Mouse (Mus musculus) kidney, adult 11 months (tissue): ENCODE data around the gene Gramd4.

Experiments used
- DNase-seq: peaks from one replicate; pipeline ENCODE4 v3.0.0; 2022

Gene Gramd4

DNA sequence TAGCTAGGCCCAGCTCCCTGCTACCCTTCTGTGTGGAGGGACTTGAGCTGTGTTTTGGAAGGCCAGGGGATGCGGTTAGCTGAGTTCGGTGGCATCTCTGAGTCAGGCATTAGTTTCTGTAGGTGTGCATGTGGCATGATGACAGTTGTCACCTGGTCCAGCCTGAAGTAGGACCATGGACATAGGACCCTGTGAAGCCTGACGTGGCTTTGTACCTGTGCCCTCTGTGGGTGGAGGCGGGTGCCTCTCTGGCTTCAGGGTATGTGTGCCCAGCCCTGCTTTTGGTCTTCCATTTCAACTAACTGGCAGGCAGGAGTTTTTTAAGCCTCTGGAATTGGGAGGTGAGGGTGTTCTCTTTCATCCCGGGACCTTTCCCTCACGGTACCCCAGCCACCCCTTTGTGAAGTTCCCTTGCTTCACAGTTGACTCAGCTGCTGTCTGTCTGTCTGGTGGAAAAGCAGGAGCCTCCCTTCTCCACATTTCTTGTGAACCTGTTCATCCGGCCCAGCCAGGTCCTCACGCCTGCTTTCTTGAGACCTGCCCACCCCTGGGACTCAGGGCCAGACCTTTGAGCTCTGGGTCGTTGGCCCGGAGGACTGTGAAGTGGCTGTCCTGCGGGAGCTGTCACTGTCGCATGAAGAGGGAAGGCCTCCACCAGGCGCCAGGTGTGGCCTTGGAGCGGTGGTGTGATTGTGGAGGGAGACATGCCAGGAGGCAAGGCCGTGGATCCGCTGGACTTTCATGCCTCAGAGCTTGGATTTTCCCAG, 16.9 kb downstream of the Gramd4 start:
- DNase-seq = peak; percentile 61

DNA sequence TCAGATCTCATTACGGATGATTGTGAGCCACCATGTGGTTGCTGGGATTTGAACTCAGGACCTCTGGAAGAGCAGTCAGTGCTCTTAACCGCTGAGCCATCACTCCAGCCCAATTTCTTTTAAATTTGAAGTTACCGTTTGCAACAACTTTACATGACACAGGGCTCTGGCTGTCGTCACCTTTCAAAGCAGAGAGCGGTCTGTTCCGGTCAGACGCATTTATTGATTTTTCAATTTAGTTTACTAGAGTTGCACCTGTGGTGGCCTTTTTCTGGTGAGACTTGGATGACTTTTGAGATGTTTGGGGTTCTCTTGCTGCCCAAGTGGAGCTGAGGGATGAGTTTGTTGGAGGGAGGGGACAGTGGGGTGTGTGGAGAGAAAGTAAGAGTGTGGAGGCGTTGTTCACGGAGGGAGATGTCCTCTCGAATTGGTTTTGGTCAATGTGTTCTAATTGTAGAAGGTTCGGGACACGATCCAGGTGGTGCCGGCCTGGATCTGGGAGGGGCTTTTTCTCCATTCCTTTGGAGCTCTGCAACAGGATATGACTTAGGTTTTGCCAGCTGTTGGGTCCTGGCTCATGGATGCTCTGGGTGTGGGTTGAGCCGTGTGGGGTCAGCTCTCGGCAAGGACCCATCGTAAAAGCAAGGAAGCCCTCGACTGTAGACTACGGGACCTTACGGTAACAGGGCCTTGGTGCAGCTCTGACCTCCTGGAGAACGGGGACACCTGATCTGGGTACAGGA, 18.0 kb downstream of the Gramd4 start:
- no peak for DNase-seq

DNA sequence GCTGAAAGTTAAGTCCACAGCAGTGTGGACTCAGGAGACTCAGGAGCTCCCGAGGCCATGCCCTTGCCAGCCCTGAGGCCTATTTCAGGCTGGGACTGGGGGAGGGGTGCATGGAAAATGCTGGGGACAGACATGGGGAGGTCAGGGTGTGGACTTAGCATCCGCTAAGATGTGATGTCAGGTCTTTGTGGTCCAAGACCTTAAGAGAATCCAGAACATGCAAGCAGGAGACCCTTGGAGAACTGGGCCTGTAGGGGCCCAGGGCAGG, 18.5 kb downstream of the Gramd4 start:
- no peak for DNase-seq

DNA sequence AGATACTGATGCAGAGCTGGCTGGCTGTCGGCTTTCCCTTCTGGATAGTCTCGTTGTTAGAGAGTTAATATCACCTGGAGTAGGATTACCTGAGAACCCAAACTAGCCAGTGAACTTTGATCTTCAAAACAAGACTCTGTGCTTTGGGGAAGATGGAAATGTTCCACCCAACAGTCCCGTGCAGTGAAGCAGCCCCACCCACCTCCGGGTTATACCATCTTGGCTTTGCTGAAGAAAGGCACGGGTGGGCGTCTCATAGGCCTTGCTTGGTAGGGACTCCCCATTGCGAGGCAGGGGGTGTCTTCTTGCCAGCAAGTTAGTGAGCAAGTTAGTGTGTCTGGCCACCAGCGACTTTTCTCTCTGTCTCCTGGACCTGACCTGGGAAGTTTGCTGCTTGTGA, 18.9 kb downstream of the Gramd4 start:
- no peak for DNase-seq

DNA sequence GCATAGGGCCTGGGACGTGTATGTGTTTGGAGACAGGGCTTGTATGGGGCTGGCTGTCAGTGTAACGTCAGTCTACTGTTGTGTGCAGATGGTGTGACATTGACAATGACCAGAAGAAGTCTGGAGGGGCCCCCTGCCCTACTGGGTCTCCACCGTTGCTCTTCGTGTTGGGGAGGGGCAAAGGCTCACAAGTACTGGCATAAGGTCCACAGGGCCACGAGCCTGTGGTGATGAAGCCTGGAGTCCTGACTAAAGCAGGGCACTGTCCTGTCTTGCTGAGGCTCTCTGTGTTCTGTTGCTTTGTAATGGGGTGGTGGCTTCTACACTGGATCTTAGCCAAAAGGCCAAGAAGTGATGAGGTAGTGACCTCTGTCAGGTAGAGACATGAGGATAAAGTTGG, 20.4 kb downstream of the Gramd4 start:
- no peak for DNase-seq

DNA sequence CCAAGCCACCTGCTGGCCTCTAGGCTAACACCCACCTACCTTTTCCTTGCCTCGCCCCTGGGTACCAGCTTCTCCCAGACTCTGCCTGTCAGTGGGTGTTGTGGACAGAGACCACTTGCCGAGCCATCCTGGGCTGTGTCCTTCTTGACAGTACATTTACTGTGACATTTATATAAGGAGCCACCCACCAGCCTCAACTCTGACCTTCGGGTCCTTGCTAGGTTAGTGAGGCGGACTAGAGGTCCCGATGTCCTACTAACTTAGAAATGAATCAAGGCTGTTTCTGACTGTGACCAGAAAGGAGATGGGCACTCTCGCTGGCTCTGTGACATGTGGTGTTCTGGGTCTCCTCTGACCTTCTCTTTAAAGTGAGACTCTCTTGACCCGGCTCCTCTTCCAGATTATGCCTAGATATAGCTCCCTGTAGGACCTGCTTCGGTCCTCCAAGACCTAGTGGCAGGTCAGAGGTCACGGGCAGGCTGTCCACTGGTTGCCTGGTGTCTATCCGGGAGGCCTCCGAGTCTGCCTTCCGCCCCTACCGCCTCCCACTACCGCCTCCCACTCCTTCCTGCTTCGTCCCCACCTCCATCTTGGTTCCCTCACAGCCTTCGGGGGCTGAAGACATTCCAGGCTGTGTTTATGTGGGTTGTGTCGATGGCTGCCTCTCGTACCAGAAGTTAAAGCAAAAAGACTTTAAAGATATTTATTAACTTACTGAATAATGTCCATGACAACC, 21.2 kb downstream of the Gramd4 start:
- DNase-seq = no peak

DNA sequence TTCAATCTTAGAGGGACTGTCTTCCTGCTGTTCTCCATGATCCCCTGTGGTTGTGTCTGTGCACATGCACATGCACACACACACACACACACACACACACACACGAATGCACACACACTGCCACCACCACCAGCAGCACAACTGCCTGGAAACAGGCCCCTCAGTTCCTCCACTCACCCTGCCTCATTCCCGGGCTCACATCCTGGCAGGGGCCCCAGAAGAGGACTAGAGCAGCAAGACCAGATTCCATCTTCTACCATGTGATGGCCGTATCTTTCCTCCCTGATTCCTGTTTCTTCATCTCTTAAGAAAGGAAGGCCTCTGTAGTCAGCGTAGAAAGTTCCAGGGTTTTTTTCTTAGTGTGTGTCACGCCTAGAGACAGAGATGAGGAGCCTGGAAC, 22.0 kb downstream of the Gramd4 start:
- no peak for DNase-seq

DNA sequence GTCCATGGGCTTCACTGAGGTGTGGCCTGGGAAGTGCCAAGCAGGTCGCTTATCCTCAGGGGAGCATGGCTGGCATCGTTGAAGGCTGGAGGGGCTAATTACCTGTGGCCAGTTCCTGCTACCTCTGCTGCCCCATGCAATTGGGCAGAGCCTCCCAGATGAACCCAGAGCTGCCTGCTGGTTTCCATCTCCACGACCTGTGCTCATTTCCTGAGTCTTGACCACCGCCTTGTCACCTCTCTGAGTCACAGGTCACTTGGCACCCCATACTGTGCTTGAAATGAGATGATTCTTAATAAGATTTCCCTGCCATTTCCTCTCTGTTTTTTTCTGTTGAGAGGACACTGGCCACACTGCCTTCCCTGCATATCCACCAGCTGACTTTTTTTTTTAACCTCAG, 22.4 kb downstream of the Gramd4 start:
- peak; percentile 78 for DNase-seq

DNA sequence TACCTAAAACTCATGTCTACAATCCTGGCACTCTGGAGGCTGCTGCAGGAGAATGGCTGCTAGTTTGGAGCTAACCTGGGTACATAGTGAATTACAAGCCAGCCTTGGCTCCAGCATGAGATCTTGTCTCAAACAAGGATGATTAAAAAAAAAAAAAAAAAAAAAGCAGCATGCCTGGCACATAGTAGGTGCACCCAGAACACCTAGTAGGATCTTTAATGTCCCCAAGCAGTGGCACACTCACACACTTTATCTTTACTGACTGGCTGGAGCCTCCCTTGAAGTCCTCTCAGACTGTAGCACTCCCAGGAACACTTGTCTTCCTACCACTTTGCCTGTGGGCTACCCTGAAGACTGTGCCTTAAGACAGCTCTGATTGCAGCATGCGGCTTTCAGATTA, 22.9 kb downstream of the Gramd4 start:
- DNase-seq = no peak

DNA sequence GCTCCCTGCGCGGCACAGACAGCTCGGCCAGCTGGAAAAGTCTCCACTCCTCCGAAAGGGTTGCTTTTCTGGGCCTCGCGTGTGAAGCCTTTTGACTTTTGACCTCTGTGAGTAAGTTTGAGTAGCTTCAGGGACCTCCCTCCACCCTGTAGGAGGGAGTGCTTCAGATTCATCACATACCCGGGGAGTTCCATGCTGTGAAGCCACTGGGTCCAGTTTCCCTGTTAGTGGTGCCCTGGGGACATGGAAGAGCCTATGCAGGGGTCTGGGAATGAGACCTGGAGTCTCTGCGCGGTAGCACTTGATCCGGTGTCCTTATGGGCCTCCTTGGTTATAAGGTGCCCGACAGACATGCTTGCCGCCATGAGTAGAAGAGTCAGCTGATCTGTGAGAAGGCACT, 24.2 kb downstream of the Gramd4 start:
- no peak for DNase-seq

DNA sequence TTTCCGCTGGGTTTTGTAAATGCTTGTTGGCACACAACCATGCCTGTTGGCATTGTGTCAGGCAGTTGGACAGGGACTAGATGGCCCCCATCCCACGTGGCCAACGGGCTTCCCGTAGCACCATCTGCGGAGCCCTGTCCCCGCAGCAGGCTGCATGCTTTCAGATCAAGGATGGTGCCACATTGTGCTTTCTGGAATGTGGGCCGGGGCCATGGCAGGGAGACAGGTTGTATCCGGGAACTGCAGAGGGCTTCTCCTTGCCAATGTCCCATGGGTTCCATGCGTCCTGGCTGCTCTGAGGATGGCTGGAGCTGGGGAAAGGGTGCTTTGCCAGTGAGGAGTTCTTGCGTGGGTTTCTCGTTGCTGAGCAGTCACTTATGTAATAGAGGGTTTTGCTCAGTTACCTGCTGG, 25.1 kb downstream of the Gramd4 start:
- no peak for DNase-seq

DNA sequence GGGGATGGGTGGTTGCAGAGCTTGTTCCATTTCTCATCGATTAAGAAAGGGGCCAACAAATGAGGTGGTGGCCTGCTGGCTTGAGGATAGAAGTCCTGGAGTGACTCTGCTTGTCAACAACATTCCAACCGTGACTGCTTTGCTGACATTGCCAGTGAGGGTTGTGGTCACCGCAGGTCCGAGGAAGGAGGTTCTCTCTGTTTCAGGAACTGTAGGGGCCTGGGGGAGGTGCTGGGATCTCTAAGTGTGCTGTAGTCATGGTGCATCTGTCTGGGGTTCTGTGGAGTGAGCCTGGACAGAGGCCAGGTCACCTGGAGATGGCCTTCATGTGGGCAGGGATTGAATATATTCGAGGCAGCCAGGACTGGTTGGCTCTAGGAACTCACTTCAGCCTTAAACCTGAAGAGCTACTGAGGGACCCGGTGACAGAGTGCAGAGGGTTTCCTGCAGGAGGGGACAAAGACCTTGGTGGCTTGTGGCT, 25.8 kb downstream of the Gramd4 start:
- no peak for DNase-seq

DNA sequence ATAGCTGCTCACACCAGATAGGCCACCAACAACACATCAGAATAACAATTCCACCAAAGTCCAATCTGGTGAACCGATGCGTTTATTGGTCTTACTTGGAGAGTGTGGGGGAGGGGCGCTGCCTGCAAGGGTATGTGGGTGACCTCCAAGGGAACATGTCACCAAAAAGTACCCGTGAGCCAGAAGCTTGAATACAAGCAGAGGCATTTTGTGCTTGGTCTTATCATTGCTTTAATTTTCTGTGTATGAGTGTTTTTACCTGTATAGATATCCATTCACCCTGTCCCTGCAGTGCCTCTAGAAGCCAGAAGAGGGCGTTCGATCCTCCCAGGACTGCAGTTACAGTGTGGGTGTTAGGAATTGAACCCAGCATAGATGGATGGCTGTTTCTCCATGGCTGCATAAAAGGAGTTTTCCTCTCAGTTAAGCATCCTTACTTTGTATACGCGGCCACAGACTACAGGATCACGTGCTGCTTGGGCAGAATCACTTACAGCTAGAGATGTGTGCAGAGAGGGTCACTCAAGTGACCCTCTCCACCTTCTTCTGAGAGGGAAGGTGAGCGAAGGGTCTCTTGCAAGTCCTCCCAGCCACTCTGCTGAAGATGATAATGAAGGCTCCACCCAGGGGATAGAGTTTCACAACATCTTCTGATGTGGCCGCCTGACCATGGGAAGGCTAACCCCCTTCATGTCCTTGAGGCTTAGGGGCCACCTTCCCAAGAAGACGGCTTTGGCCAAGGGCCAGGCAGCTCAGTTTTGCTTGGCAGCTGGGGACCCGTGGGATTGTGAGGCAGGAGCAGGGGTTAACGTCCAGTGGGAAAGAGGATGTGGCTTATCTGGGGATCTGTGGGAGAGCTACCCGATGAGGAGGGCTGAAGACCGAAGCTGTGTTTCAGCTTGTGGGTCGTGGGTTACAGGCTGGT, 28.1 kb downstream of the Gramd4 start:
- DNase-seq = peak; percentile 74

DNA sequence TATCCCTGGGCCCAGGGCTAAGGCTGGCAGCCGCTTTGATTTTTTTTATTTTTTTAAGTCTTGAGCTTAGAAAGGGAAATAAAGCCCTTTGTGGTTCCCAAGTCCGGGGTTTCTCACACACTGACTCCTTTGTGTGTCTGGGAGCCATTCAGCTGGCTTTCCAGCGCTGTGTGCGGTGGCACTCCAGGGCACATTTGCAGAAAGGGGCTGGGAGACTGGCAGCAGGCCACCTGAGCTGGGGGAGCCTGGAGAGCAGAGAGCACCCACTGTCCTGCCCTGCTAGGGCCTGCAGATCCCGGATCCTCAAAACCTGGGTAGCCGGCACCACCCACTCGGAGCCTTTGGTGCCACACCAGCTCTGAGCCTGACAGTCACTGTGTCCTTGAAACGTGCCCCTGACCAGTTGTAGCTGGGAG, 28.8 kb downstream of the Gramd4 start:
- peak; percentile 56 for DNase-seq

DNA sequence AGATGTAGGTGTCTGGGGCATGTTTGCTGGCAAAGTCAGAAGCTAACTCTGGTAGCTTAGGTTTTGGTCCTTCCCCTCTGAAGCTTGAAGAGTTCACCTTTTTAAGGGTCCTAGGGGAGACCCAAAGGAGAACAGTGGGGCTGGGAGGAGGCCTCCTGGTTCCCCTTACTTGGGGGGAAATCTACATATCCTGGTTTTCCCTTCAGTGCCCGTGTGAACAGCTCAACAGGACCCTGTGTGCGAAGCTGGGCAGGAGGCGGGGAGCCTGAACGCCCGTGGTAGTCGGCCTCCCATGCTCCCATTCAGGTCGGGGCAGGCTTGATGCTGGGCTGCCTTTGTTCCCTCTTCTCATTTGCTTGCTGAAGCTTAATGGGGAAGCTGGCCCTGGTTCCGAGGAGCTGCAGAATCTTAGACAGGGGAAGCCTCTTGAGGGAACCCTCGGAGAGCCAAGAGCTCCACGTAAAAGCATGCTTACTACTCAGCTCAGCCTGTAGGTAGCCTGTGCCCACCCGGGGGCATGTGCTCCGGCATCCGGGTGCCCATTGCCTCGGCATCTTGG, 30.2 kb downstream of the Gramd4 start:
- DNase-seq = no peak

DNA sequence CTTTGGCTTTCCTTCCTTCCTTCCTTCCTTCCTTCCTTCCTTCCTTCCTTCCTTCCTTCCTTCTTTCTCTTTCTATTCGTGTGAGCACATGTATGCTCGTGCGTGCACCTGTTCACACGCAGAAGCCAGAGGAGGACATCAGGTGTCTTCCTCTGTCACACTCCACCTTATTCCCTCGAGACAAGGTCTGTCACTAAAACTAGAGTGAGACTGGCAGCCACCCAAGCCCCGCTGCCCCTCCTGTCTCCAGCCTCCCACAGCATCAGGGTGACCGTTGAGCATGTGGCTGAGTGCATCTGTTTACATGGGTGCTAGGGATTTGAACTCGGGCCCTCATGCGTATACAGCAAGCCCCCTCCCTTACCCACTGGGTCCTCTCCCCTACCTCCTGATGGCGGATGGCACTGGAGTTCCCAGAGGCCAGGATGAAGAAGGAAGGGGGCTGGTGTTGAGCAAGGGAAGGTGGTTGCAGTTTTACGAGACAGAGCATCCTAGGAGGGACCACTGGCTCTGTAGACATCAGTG, 30.8 kb downstream of the Gramd4 start:
- DNase-seq = no peak

DNA sequence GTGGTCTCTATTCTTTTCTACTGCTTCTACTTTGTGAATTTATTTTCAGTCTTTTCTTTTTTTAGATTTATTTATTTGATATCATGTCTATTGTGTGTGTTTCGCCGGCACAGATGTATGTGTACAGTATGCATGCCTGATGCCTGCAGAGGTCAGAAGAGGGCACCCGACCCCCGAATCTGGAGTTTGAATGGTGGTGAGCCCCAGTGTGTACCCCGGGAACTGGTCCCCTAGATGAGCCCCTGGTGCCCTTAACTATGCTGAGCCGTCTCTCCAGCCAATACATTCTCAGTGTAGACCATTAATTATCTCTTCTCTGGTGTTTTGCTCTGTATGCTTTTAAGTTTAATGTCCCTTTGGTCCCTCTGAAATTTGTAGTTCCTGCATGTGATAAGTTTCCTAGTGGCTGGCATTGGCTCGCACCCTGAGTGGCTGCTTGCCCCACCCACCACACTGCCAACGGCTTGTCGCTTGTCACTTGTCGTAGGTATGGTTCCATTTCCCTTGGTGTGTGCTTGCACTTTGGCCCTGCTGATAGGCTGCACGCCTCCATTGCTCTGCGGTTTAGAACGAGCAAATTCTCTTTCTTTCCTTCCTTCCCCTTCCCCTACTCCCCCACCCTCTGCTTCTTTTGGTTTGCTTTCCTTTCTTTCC, 31.7 kb downstream of the Gramd4 start:
- no peak for DNase-seq

DNA sequence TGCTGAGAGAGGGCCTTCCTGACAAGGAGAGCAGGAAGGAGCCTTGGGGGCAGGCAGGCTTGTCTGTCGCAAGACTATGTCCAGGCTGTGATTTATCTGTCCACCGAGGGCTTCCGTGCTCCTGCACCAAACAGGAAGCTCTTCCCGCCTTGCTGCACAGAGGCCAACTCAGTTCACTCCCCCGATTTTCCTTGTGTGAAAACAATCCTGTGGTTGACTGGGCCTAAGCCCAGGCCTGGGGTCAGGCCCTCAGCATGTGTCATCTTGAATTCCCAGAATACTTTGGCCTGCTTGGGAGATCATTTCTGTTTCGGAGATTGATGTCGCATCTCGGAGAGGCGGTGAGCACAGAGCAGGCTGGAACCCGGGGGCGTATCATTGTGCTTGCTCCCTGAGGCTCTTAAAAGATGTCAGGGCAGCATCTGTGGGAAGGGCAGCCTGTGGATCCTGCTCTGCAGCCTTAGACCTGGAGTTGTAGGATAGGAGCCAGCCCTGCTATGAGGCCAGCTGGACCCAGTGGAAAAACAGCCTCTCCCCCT, 32.6 kb downstream of the Gramd4 start:
- DNase-seq = peak; percentile 92

DNA sequence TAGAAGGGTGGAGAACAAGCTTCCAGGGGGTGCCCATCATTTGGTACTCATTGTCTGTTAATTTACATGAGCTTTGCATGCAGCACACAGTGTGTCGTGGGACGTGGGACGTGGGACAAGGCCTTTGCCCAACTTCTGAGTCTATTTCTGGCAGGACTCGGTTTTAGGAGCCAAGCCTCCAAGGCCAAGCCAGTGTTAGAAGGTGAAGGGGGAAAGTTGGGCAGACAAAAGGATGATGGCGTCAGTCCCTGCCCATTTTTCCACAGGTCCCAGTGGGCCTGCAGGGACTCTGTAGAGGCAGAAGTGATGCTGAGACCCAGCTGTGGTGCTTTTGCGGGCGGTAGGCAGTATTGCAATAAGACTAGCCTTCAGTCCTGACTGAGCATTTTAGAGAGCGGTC, 33.1 kb downstream of the Gramd4 start:
- DNase-seq = no peak

DNA sequence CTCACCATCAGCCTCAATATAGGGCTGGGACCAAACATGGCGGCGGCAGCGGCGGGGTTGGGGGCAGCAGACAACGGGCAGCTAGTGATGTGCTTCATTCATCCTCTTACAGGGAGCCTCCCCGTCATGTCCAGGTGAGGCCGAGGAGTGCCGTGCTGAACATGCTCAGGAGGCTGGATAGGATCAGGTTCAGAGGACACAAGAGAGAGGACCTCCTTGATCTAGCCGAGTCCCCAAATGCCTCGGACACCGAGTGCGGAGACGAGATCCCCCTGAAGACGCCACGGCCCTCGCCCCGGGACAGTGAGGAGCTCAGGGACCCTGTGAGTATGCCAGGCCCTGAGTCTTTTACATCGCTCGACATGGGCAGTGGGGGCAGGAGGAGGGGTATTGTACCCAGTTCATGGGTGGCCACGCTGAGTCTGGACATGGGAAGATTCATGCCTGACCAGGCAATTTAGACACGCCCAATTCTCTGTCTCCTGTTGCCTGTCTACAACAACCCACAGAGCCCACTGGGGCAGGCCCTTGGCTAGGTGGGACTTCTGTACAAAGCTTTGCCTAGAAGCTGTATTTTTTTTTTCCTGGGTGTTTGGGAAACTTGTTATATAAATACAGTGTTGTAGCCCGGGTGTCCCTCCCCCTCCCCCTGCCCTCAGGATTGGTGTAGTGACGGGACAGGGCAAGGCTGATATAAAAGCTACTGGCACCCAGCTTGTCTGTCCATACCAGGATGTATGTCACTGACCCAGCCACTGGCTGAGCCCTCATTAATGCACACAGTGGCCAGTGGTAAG, 33.9 kb downstream of the Gramd4 start:
- DNase-seq = no peak
